Mouse (Mus musculus) embryonic facial prominence, embryonic 14.5 days (tissue): ENCODE measurements around the gene Qtrt1. TPM values are rescaled to one million over a fixed set of nuclear protein-coding genes. Genes with fewer than 3 reads are reported as not detected.

Source experiments
- ATAC-seq: fragments of 200-750 bp; cut with Nextera tagmentation; 2 replicates; pipeline ENCODE4 v1.8.0; 2017; ENCODE audit warnings: low read depth, moderate number of reproducible peaks, moderate TSS enrichment
- DNase-seq: peaks from one replicate; pipeline ENCODE4 v3.0.0-alpha.2; 2015; ENCODE audit warnings: low spot score
- H3K27ac ChIP-seq: fragments of 300-500 bp; sonication (generic); replicated peaks from 2 replicates; pipeline ENCODE4 v1.5.1; 2014; ENCODE audit warnings: low read depth, mild to moderate bottlenecking, low read length, moderate library complexity
- H3K27me3 ChIP-seq: fragments of 300-500 bp; sonication (generic); replicated peaks from 2 replicates; pipeline ENCODE4 v1.6.1; 2014; ENCODE audit warnings: low read length; ENCODE audit not compliant: control insufficient read depth, insufficient read depth
- H3K36me3 ChIP-seq: fragments of 300-500 bp; sonication (generic); 2 replicates; pipeline ENCODE4 v1.6.1; 2014; ENCODE audit warnings: low read length, mixed read lengths; ENCODE audit not compliant: control insufficient read depth, insufficient read depth
- H3K4me1 ChIP-seq: fragments of 300-500 bp; sonication (generic); 2 replicates; pipeline ENCODE4 v1.6.1; 2014; ENCODE audit warnings: antibody characterized with exemption, low read length; ENCODE audit not compliant: control insufficient read depth, insufficient read depth
- H3K4me2 ChIP-seq: fragments of 300-500 bp; sonication (generic); 2 replicates; pipeline ENCODE4 v1.6.1; 2014; ENCODE audit warnings: low read depth, mild to moderate bottlenecking, low read length, moderate library complexity, mixed read lengths
- H3K4me3 ChIP-seq: fragments of 300-500 bp; sonication (generic); 2 replicates; pipeline ENCODE4 v1.5.1; 2014; ENCODE audit warnings: low read depth, mild to moderate bottlenecking, low read length
- H3K9ac ChIP-seq: fragments of 300-500 bp; sonication (generic); 2 replicates; pipeline ENCODE4 v1.6.1; 2014; ENCODE audit warnings: low read depth, mild to moderate bottlenecking, low read length, moderate library complexity, mixed read lengths
- H3K9me3 ChIP-seq: fragments of 300-500 bp; sonication (generic); 2 replicates; pipeline ENCODE4 v1.6.1; 2016; ENCODE audit warnings: low read length; ENCODE audit not compliant: control insufficient read depth
- WGBS: fragments of 180-500 bp; shearing (Covaris S2); extraction: QIAGEN DNeasy Blood & Tissue Kit; methylation state at CpG from one replicate; pipeline ENCODE4 v1.1.7; 2014; 5-methylcytosine and 5-hydroxymethylcytosine counted together
- polyA plus RNA-seq: library from polyadenylated mRNA; unstranded; fragments of >200 nt; fragmentation: Nextera tagmentation; extraction: Ambion mirVana; gene quantifications from 2 replicates; pipeline ENCODE4 v1.2.1, GENCODE M21; 2014

Qtrt1 gene
- polyA plus RNA-seq, 1 experiment from 2014 or later: 36.9 TPM

- Histone ChIP-seq H3K27ac (no peak overlapping the region), H3K36me3 (0 out of 2 replicates have a peak, but pooled peaks cover 3% of the 10 kb centered on the region), H3K4me2 (peak overlapping the region; percentile 94; the same call in 1 of the 2 replicates), H3K9ac (peak overlapping the region; percentile 86; the same call in 1 of the 2 replicates), H3K4me1 (peaks cover 10% of the 10 kb centered on the region; the same call in 1 of the 2 replicates), H3K9me3 (no peaks in the 10 kb centered on the region), H3K27me3 (no peaks in the 10 kb centered on the region), H3K4me3 (no peak overlapping the region)
- no peak for DNase-seq
- WGBS: 82% methylated on average over 2 of the region's 2 CpGs
- ATAC-seq: no peak
Observed at GRCm38 (mm10) chr9:21426525-21426924, 14.9 kb downstream of the Qtrt1 start.

GRCm38 (mm10) chr9:21427773-21428172 is 16.1 kb downstream of the Qtrt1 start:
- H3K36me3 ChIP-seq: no peaks in the 10 kb centered on the region
- no peaks in the 10 kb centered on the region for H3K9me3 ChIP-seq
- H3K27me3 ChIP-seq: no peaks in the 10 kb centered on the region
- H3K4me1 ChIP-seq: peaks cover 10% of the 10 kb centered on the region; the same call in 1 of the 2 replicates
- no peak overlapping the region for H3K4me3 ChIP-seq
- WGBS: 83% methylated on average over 2 of the region's 2 CpGs
- peak overlapping the region; percentile 25; the same call in 1 of the 2 replicates for H3K9ac ChIP-seq
- H3K27ac ChIP-seq: no peak overlapping the region
- H3K4me2 ChIP-seq: no peak overlapping the region
- ATAC-seq (no peak), DNase-seq (no peak)

GRCm38 (mm10) chr9:21428178-21428577 is 16.5 kb downstream of the Qtrt1 start:
- Histone ChIP-seq H3K27ac (no peak overlapping the region), H3K9me3 (no peaks in the 10 kb centered on the region), H3K36me3 (no peaks in the 10 kb centered on the region), H3K27me3 (no peaks in the 10 kb centered on the region), H3K4me2 (no peak overlapping the region), H3K9ac (peak overlapping the region; percentile 25; the same call in 1 of the 2 replicates), H3K4me3 (no peak overlapping the region), H3K4me1 (peaks cover 10% of the 10 kb centered on the region; the same call in 1 of the 2 replicates)
- DNase-seq: no peak
- ATAC-seq: no peak
- 84% methylated on average over 6 of the region's 6 CpGs for WGBS

- no peak overlapping the region for H3K27ac ChIP-seq
- H3K36me3 ChIP-seq: no peaks in the 10 kb centered on the region
- DNase-seq (no peak), ATAC-seq (no peak)
- H3K4me1 ChIP-seq: peaks cover 8% of the 10 kb centered on the region; the same call in 1 of the 2 replicates
- H3K4me3 ChIP-seq: no peak overlapping the region
- no peaks in the 10 kb centered on the region for H3K27me3 ChIP-seq
- no peak overlapping the region for H3K9ac ChIP-seq
- WGBS: 79% methylated on average over 7 of the region's 7 CpGs
- no peak overlapping the region for H3K4me2 ChIP-seq
- H3K9me3 ChIP-seq: no peaks in the 10 kb centered on the region
Observed at GRCm38 (mm10) chr9:21430724-21431123, 19.1 kb downstream of the Qtrt1 start.

GRCm38 (mm10) chr9:21432066-21432465 is 20.4 kb downstream of the Qtrt1 start:
- DNase-seq: no peak
- no peak overlapping the region for H3K9ac ChIP-seq
- no peak overlapping the region for H3K4me3 ChIP-seq
- no peaks in the 10 kb centered on the region for H3K27me3 ChIP-seq
- H3K4me1 ChIP-seq: 0 out of 2 replicates have a peak, but pooled peaks cover 7% of the 10 kb centered on the region
- ATAC-seq: no peak
- WGBS: 93% methylated on average over 7 of the region's 7 CpGs
- no peak overlapping the region for H3K4me2 ChIP-seq
- H3K9me3 ChIP-seq: no peaks in the 10 kb centered on the region
- H3K27ac ChIP-seq: no peak overlapping the region
- H3K36me3 ChIP-seq: no peaks in the 10 kb centered on the region

- DNase-seq: no peak
- no peak overlapping the region for H3K9ac ChIP-seq
- H3K4me2 ChIP-seq: no peak overlapping the region
- no peaks in the 10 kb centered on the region for H3K36me3 ChIP-seq
- no peaks in the 10 kb centered on the region for H3K27me3 ChIP-seq
- H3K9me3 ChIP-seq: no peaks in the 10 kb centered on the region
- peaks cover 14% of the 10 kb centered on the region for H3K4me1 ChIP-seq
- no peak overlapping the region for H3K4me3 ChIP-seq
- H3K27ac ChIP-seq: no peak overlapping the region
- ATAC-seq: no peak
- 90% methylated on average over 8 of the region's 8 CpGs for whole genome bisulfite sequencing
Observed at GRCm38 (mm10) chr9:21433766-21434165, 22.1 kb downstream of the Qtrt1 start.

- Histone ChIP-seq H3K9ac (no peak overlapping the region), H3K36me3 (no peaks in the 10 kb centered on the region), H3K27me3 (no peaks in the 10 kb centered on the region), H3K4me2 (no peak overlapping the region), H3K27ac (no peak overlapping the region), H3K4me1 (peaks cover 21% of the 10 kb centered on the region), H3K9me3 (no peaks in the 10 kb centered on the region), H3K4me3 (no peak overlapping the region)
- DNase-seq (peak; percentile 31), ATAC-seq (no peak)
- 80% methylated on average over 2 of the region's 2 CpGs for WGBS
Observed at GRCm38 (mm10) chr9:21434410-21434809, 22.8 kb downstream of the Qtrt1 start.

GRCm38 (mm10) chr9:21435777-21436635 is 24.4 kb downstream of the Qtrt1 start:
- Histone ChIP-seq H3K4me1 (peaks cover 23% of the 10 kb centered on the region), H3K27ac (no peak overlapping the region), H3K9me3 (no peaks in the 10 kb centered on the region), H3K27me3 (no peaks in the 10 kb centered on the region), H3K36me3 (no peaks in the 10 kb centered on the region), H3K4me2 (no peak overlapping the region), H3K9ac (no peak overlapping the region), H3K4me3 (no peak overlapping the region)
- 74% methylated on average over 7 of the region's 7 CpGs for WGBS
- DNase-seq (no peak), ATAC-seq (no peak)
